Mouse (Mus musculus) limb, embryonic 15.5 days (tissue): ENCODE measurements at regions not wholly inside any gene's neighbourhood (a gene's known extent, or its start where the extent isn't known, plus 50 kb on each side); places are given as distances from the start of the nearest gene placed in this dataset.

Experiments
- ATAC-seq: fragments of 200-750 bp; cut with Nextera tagmentation; 2 replicates; pipeline ENCODE4 v1.8.0; 2017; ENCODE audit warnings: low read depth, moderate TSS enrichment; ENCODE audit not compliant: insufficient number of reproducible peaks, low FRiP score, low TSS enrichment
- H3K27ac ChIP-seq: fragments of 300-500 bp; sonication (generic); 2 replicates; pipeline ENCODE4 v1.5.1; 2015; ENCODE audit warnings: moderate library complexity, mild to moderate bottlenecking, inconsistent platforms
- H3K27me3 ChIP-seq: fragments of 300-500 bp; sonication (generic); 2 replicates; pipeline ENCODE4 v1.6.1; 2015; ENCODE audit warnings: inconsistent platforms
- H3K36me3 ChIP-seq: fragments of 300-500 bp; sonication (generic); 2 replicates; pipeline ENCODE4 v1.6.1; 2015; ENCODE audit warnings: inconsistent platforms
- H3K4me1 ChIP-seq: fragments of 300-500 bp; sonication (generic); 2 replicates; pipeline ENCODE4 v1.6.1; 2015; ENCODE audit warnings: inconsistent platforms
- H3K4me2 ChIP-seq: fragments of 300-500 bp; sonication (generic); 2 replicates; pipeline ENCODE4 v1.6.1; 2015; ENCODE audit warnings: mild to moderate bottlenecking, inconsistent platforms
- H3K4me3 ChIP-seq: fragments of 300-500 bp; sonication (generic); 2 replicates; pipeline ENCODE4 v1.5.1; 2015; ENCODE audit warnings: mild to moderate bottlenecking, inconsistent platforms
- H3K9ac ChIP-seq: fragments of 300-500 bp; sonication (generic); 2 replicates; pipeline ENCODE4 v1.6.1; 2015; ENCODE audit warnings: inconsistent platforms
- H3K9me3 ChIP-seq: fragments of 300-500 bp; sonication (generic); 2 replicates; pipeline ENCODE4 v1.6.1; 2016; ENCODE audit warnings: inconsistent platforms
- WGBS: fragments of 180-500 bp; shearing (Covaris S2); methylation state at CpG from one replicate; pipeline ENCODE4 v1.1.7; 2015; 5-methylcytosine and 5-hydroxymethylcytosine counted together

GRCm38 (mm10) chrX:121301915-121302314 is 989.0 kb upstream of the H2afb3 start:
- H3K4me2 ChIP-seq = no peak overlapping the region
- 34% methylated on average over 6 of the region's 6 CpGs for WGBS
- no peak overlapping the region for H3K9ac ChIP-seq
- no peak for ATAC-seq
- H3K9me3 ChIP-seq = no peaks in the 10 kb centered on the region
- H3K4me1 ChIP-seq = no peaks in the 10 kb centered on the region
- H3K4me3 ChIP-seq = no peak overlapping the region
- H3K27me3 ChIP-seq = no peaks in the 10 kb centered on the region
- no peaks in the 10 kb centered on the region for H3K36me3 ChIP-seq
- H3K27ac ChIP-seq = no peak overlapping the region

- no peak overlapping the region for H3K4me3 ChIP-seq
- ATAC-seq = no peak
- H3K27ac ChIP-seq = no peak overlapping the region
- H3K4me1 ChIP-seq = no peaks in the 10 kb centered on the region
- H3K4me2 ChIP-seq = no peak overlapping the region
- H3K36me3 ChIP-seq = no peaks in the 10 kb centered on the region
- no peaks in the 10 kb centered on the region for H3K27me3 ChIP-seq
- no peak overlapping the region for H3K9ac ChIP-seq
- H3K9me3 ChIP-seq = no peaks in the 10 kb centered on the region
Observed at GRCm38 (mm10) chrX:121291239-121291638, 978.3 kb upstream of the H2afb3 start.

GRCm38 (mm10) chrX:121270071-121270470 is 957.2 kb upstream of the H2afb3 start:
- no peaks in the 10 kb centered on the region for H3K27me3 ChIP-seq
- H3K4me1 ChIP-seq = no peaks in the 10 kb centered on the region
- H3K9ac ChIP-seq = no peak overlapping the region
- no peak overlapping the region for H3K4me3 ChIP-seq
- H3K27ac ChIP-seq = no peak overlapping the region
- ATAC-seq = no peak
- no peaks in the 10 kb centered on the region for H3K36me3 ChIP-seq
- no peaks in the 10 kb centered on the region for H3K9me3 ChIP-seq
- no peak overlapping the region for H3K4me2 ChIP-seq

- H3K4me3 ChIP-seq = no peak overlapping the region
- H3K4me2 ChIP-seq = no peak overlapping the region
- H3K9me3 ChIP-seq = no peaks in the 10 kb centered on the region
- 26% methylated on average over 2 of the region's 2 CpGs for WGBS
- H3K36me3 ChIP-seq = no peaks in the 10 kb centered on the region
- no peak for ATAC-seq
- no peaks in the 10 kb centered on the region for H3K27me3 ChIP-seq
- no peak overlapping the region for H3K27ac ChIP-seq
- H3K4me1 ChIP-seq = no peaks in the 10 kb centered on the region
- H3K9ac ChIP-seq = no peak overlapping the region
Observed at GRCm38 (mm10) chrX:121269620-121270019, 956.7 kb upstream of the H2afb3 start.

GRCm38 (mm10) chrX:121232142-121233000 is 919.5 kb upstream of the H2afb3 start:
- no peaks in the 10 kb centered on the region for H3K36me3 ChIP-seq
- 43% methylated on average over 3 of the region's 3 CpGs for WGBS
- no peaks in the 10 kb centered on the region for H3K9me3 ChIP-seq
- no peaks in the 10 kb centered on the region for H3K27me3 ChIP-seq
- no peak overlapping the region for H3K4me3 ChIP-seq
- H3K4me1 ChIP-seq = no peaks in the 10 kb centered on the region
- H3K4me2 ChIP-seq = no peak overlapping the region
- ATAC-seq = peak; percentile 52; the same call in 1 of the 2 replicates
- H3K9ac ChIP-seq = no peak overlapping the region
- H3K27ac ChIP-seq = no peak overlapping the region
